Mouse (Mus musculus): ENCODE results near the gene Rrad. TPM values are rescaled to one million over a fixed set of nuclear protein-coding genes. Genes with fewer than 3 reads are reported as not detected.

Gene Rrad
- total RNA-seq, 2 experiments from 2014 or later: 4.8 to 5.1 TPM

- no peak for DNase-seq (ENCODE audit: low spot score in 2 of 2)
- intact Hi-C loops (cut with DNase I): no loop called here
These were observed 38.6 kb downstream of the Rrad start for GRCm38 (mm10) chr8:104592566-104592965.

GRCm38 (mm10) chr8:104591856-104592255, 39.3 kb downstream of the Rrad start:
- intact Hi-C loops (cut with DNase I): no loop called here
- DNase-seq (ENCODE audit: low spot score in 2 of 2): no peak

- intact Hi-C loops (cut with DNase I): no loop called here
- peak; percentile 94 for DNase-seq (ENCODE audit: low spot score in 2 of 2)
These were observed 39.8 kb downstream of the Rrad start, which contains the start of gene Pdp2 for GRCm38 (mm10) chr8:104591133-104591834. TSS of gene Pdp2 (plus strand) at chr8:104591451.

- intact Hi-C loops (cut with DNase I): no loop called here
- no peak for DNase-seq (ENCODE audit: low spot score in 2 of 2)
These were observed 40.8 kb downstream of the Rrad start for GRCm38 (mm10) chr8:104590284-104590683.

- intact Hi-C loops (cut with DNase I): no loop called here
- no peak for DNase-seq (ENCODE audit: low spot score in 2 of 2)
These were observed 46.6 kb downstream of the Rrad start for GRCm38 (mm10) chr8:104584522-104584921.

Other genes starting within 250 kb of the Rrad start
- gene Cmtm4, start 235.5 kb downstream of the Rrad start, total RNA-seq (2021): 10 to 100 TPM; 71.3 to 72.9 TPM
- gene Dync1li2, start 188.3 kb downstream of the Rrad start, total RNA-seq (2021): 100 to 1,000 TPM; 254 to 257 TPM
- 1 to 10 TPM; 1.0 to 1.6 TPM for gene Terb1, start 121.4 kb downstream of the Rrad start, total RNA-seq (2021)
- 10 to 100 TPM; 50.1 to 52.2 TPM for gene Nae1, start 96.7 kb downstream of the Rrad start, total RNA-seq (2021)
- gene Car7, start 96.6 kb downstream of the Rrad start, total RNA-seq (2021): 10 to 100 TPM; 28.9 to 36.4 TPM
- 1 to 10 TPM; 8.8 to 9.0 TPM for gene Pdp2, start 39.9 kb downstream of the Rrad start, total RNA-seq (2021)
- gene Cdh16, start 6.9 kb downstream of the Rrad start, total RNA-seq (2021): not detected
- gene Ciao2b, start 10.6 kb upstream of the Rrad start, total RNA-seq (2021): 10 to 100 TPM; 30.7 to 32.1 TPM
- gene Ces2a, start 102.7 kb upstream of the Rrad start, total RNA-seq (2021): not detected
- under 1 TPM; 0.46 to 0.47 TPM for gene Ces2b, start 200.2 kb upstream of the Rrad start, total RNA-seq (2021)
- not detected for gene Ces2c, start 215.7 kb upstream of the Rrad start, total RNA-seq (2021)